Mouse (Mus musculus): ENCODE measurements at regions not wholly inside any gene's neighbourhood (a gene's known extent, or its start where the extent isn't known, plus 50 kb on each side); places are given as distances from the start of the nearest gene placed in this dataset.

- no peak for DNase-seq (ENCODE audit: low spot score)
Observed at GRCm38 (mm10) chr1:90403057-90403456, 199.3 kb downstream of the Ackr3 start.

DNA sequence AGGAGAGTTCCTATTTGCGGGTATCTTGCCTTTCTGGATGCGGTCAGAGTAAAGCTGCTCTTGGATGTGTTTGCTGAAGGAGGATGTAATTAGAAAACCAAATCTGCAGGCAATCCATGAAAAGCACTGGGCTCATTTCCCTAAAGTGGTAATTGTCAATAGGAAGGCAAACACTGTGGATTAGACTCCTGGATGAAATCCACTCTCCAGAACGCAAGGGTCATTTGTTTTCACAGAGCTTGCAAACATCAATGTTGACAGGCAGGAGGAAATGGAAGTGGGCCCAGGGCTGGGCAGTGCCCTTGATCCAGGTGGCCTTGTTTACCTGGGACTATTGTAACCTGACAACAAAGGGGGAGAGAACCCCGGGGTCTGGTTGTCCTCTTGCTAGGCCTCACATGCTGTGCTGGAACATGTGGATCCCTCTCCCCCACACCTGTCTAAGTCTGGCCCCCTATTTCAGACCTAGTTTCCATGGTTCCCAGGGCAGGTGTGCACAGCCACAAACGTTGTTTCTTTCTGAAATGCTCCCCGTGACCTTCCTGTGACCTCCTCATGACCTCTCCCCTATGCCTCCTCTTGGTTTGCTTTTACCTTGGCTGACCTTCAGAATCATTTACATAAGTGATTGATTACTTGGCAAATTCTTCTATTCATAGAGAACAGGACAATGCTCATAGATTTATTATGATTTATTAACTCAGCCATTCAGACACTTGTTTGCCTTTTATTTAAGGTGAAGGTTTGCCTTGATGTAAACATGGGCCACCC is 197.9 kb upstream of the Cops8 start:
- no peak for DNase-seq (ENCODE audit: low spot score)

GRCm38 (mm10) chr1:90406663-90407062 is 196.1 kb upstream of the Cops8 start:
- no peak for DNase-seq (ENCODE audit: low spot score)

GRCm38 (mm10) chr1:90408504-90409215 is 194.1 kb upstream of the Cops8 start:
- no peak for DNase-seq (ENCODE audit: low spot score)

DNA sequence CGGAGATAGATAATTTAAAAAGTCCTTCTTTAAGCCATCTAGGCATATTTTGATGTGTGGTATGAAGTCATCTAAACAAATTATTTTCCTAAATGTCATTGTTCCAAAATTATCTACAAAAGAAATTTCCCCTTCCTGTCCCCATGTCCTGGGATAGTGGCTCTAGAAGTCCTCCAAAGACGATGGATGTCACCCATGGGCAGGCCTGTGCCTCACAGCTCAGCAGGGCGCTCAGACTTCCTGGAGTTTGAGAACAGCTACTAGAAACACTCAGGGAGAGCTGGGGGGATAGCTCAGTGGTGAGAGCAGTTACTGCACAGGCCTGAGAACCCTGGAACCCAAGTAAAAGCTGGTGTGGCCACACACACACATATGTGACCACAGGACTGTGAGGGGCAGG is 193.5 kb upstream of the Cops8 start:
- DNase-seq (ENCODE audit: low spot score): no peak

GRCm38 (mm10) chr1:90412511-90413045 is 190.2 kb upstream of the Cops8 start:
- DNase-seq (ENCODE audit: low spot score): no peak

- DNase-seq (ENCODE audit: low spot score): no peak
Observed at GRCm38 (mm10) chr1:90414751-90415150, 188.0 kb upstream of the Cops8 start.

GRCm38 (mm10) chr1:90424066-90424821 is 178.5 kb upstream of the Cops8 start:
- no peak for DNase-seq (ENCODE audit: low spot score)

GRCm38 (mm10) chr1:90428334-90428733 is 174.4 kb upstream of the Cops8 start:
- no peak for DNase-seq (ENCODE audit: low spot score)

- no peak for DNase-seq (ENCODE audit: low spot score)
Observed at GRCm38 (mm10) chr1:90428774-90429173, 174.0 kb upstream of the Cops8 start.

- DNase-seq (ENCODE audit: low spot score): no peak
Observed at GRCm38 (mm10) chr1:90430480-90430879, 172.3 kb upstream of the Cops8 start.

GRCm38 (mm10) chr1:90431783-90432182 is 171.0 kb upstream of the Cops8 start:
- DNase-seq (ENCODE audit: low spot score): no peak

GRCm38 (mm10) chr1:90433911-90434310 is 168.9 kb upstream of the Cops8 start:
- no peak for DNase-seq (ENCODE audit: low spot score)

- no peak for DNase-seq (ENCODE audit: low spot score)
Observed at GRCm38 (mm10) chr1:90440638-90441037, 162.1 kb upstream of the Cops8 start.

GRCm38 (mm10) chr1:90441134-90441868 is 161.5 kb upstream of the Cops8 start:
- DNase-seq (ENCODE audit: low spot score): no peak

GRCm38 (mm10) chr1:90442250-90443240 is 160.2 kb upstream of the Cops8 start:
- DNase-seq (ENCODE audit: low spot score): no peak

GRCm38 (mm10) chr1:90449571-90450226 is 153.1 kb upstream of the Cops8 start:
- no peak for DNase-seq (ENCODE audit: low spot score)

- DNase-seq (ENCODE audit: low spot score): no peak
Observed at GRCm38 (mm10) chr1:90451942-90452557, 150.7 kb upstream of the Cops8 start.

GRCm38 (mm10) chr1:90454263-90454662 is 148.5 kb upstream of the Cops8 start:
- DNase-seq (ENCODE audit: low spot score): no peak

DNA sequence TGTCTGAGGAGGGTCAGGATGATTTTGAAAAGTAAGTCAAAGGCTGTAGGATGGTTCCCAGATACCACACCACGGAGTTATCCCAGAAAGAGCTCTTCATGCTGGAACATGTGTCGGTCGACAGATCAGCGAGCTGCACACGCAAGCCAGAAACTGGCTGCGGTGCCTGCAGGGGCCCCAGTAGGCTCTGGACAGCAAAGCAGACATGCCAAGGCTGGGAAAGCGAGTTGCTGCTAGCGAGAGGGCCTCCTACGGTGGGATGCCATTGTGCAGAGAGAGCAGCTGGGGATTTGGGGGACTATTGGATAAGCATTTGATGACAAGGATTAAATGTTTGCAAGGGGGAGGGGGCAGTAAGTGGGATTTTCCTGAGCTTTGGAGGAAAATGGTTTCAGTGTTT is 145.4 kb upstream of the Cops8 start:
- no peak for DNase-seq (ENCODE audit: low spot score)

Data from testis, postnatal 10 days (tissue).